Mouse (Mus musculus): ENCODE measurements at regions not wholly inside any gene's neighbourhood (a gene's known extent, or its start where the extent isn't known, plus 50 kb on each side); places are given as distances from the start of the nearest gene placed in this dataset.

DNA sequence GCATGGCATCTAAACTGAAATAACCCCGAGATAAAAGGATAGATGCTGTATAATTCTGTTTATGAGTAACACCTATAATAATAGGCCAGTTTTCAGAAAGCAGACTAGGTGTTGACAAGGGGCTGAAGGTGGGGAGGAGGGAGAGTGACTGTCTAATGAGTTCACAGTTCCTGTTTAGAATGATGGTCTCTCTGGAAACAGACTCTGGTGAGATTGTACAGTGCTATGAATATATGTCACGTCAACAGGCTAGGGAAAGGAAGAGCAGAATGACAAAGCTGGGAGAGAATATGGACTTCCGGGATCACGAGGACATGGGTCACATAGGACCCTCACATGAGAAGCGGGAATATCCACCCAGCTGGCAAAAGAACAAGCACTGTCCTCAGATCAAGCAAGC lies 85.9 kb downstream of the Rpl36a-ps1 start:
- no peaks in the 10 kb centered on the region for H3K79me2 ChIP-seq (ENCODE audit: control insufficient read depth, insufficient read depth)
- no peaks in the 10 kb centered on the region for H3K27me3 ChIP-seq (ENCODE audit: control insufficient read depth, insufficient read depth, insufficient read length)
- H3K4me3 ChIP-seq, result no peak overlapping the region
- H3K4me2 ChIP-seq (ENCODE audit: low read depth), result no peak overlapping the region
- H3ac ChIP-seq (ENCODE audit: control insufficient read depth, insufficient read length), result no peak overlapping the region
- no peaks in the 10 kb centered on the region for H3K36me3 ChIP-seq (ENCODE audit: control insufficient read depth, insufficient read depth)
- TF ChIP-seq TCF12 (IDR thresholded peaks at IDR 0.05; ENCODE audit: insufficient read depth, poor library complexity, severe bottlenecking), result no peak

DNA sequence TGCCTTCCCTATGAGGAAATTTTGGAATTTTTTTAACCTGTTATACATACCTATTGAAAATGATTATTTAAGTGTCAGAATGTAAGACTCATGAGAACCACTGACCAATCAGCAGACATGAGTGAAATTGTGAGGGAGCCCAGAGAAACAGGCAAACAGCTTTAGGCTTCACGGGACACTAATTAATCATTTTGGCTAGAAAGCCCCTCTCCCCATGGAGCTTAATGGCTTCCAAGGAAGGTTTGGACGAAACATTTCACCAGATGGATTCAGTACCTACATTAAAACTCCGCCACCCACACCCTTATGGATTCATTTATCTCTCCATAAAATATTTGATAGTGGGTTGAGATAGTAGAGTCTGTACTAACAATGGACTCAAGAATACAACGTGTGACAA lies 95.2 kb downstream of the Rpl36a-ps1 start:
- Histone ChIP-seq H3K79me2 (ENCODE audit: control insufficient read depth, insufficient read depth) (no peaks in the 10 kb centered on the region), H3K4me2 (ENCODE audit: low read depth) (no peak overlapping the region), H3K27me3 (ENCODE audit: control insufficient read depth, insufficient read depth, insufficient read length) (no peaks in the 10 kb centered on the region), H3K4me3 (no peak overlapping the region), H3K36me3 (ENCODE audit: control insufficient read depth, insufficient read depth) (no peaks in the 10 kb centered on the region), H3ac (ENCODE audit: control insufficient read depth, insufficient read length) (no peak overlapping the region)
- TF ChIP-seq CEBPB (IDR thresholded peaks at IDR 0.05; ENCODE audit: insufficient read depth, poor library complexity, severe bottlenecking), result no peak
- TF ChIP-seq REST (IDR thresholded peaks at IDR 0.05; ENCODE audit: insufficient read depth, insufficient read length), result no peak
- TF ChIP-seq USF1 (IDR thresholded peaks at IDR 0.05; ENCODE audit: low read depth), result no peak
- TF ChIP-seq MAX (IDR thresholded peaks at IDR 0.05; ENCODE audit: low read depth), result no peak
- no peak for TF ChIP-seq E2F4 (IDR thresholded peaks at IDR 0.05; ENCODE audit: insufficient read depth)
- no peak for TF ChIP-seq SRF (IDR thresholded peaks at IDR 0.05; ENCODE audit: control insufficient read depth, insufficient read length, low read depth)
- no peak for TF ChIP-seq POLR2AphosphoS2 (IDR thresholded peaks at IDR 0.05; ENCODE audit: insufficient read length, low read depth)
- no peak for TF ChIP-seq TCF3 (IDR thresholded peaks at IDR 0.05; ENCODE audit: insufficient read length, low read depth)
- TF ChIP-seq MYOG (IDR thresholded peaks at IDR 0.05; ENCODE audit: control insufficient read depth in 1 of 3, insufficient read depth in 1 of 3, insufficient read length in 2 of 3, low read depth in 2 of 3), result no peak
- no peak for TF ChIP-seq TCF12 (IDR thresholded peaks at IDR 0.05; ENCODE audit: insufficient read depth, poor library complexity, severe bottlenecking)

DNA sequence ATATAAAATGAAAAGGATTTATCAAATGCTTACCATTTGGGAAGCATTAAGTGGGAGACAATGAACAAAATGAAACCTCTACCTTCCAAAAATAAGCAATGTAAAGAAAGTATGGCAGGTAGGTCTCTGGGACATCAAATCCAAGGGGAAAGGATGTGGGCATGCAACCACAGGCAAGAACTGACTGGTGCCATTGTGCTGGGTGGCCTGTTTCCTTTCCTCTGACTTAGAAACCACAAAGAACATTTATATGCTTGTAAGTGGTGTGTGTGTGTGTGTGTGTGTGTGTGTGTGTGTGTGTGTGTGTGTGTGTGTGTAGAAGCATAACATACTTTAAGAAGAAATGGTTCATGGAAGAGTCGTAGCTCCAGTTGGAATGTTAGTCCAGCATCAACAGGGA lies 96.7 kb downstream of the Rpl36a-ps1 start:
- H3K36me3 ChIP-seq (ENCODE audit: control insufficient read depth, insufficient read depth), result no peaks in the 10 kb centered on the region
- no peak for TF ChIP-seq MAX (IDR thresholded peaks at IDR 0.05; ENCODE audit: low read depth)
- TF ChIP-seq MYOG (IDR thresholded peaks at IDR 0.05; ENCODE audit: control insufficient read depth in 1 of 3, insufficient read depth in 1 of 3, insufficient read length in 2 of 3, low read depth in 2 of 3), result no peak
- no peak for TF ChIP-seq POLR2A (IDR thresholded peaks at IDR 0.05; ENCODE audit: insufficient read length, low read depth)
- TF ChIP-seq TCF3 (IDR thresholded peaks at IDR 0.05; ENCODE audit: insufficient read length, low read depth), result no peak
- H3K79me2 ChIP-seq (ENCODE audit: control insufficient read depth, insufficient read depth), result no peaks in the 10 kb centered on the region
- H3K4me2 ChIP-seq (ENCODE audit: low read depth), result no peak overlapping the region
- no peaks in the 10 kb centered on the region for H3K27me3 ChIP-seq (ENCODE audit: control insufficient read depth, insufficient read depth, insufficient read length)
- H3ac ChIP-seq (ENCODE audit: control insufficient read depth, insufficient read length), result no peak overlapping the region
- no peak overlapping the region for H3K4me3 ChIP-seq

DNA sequence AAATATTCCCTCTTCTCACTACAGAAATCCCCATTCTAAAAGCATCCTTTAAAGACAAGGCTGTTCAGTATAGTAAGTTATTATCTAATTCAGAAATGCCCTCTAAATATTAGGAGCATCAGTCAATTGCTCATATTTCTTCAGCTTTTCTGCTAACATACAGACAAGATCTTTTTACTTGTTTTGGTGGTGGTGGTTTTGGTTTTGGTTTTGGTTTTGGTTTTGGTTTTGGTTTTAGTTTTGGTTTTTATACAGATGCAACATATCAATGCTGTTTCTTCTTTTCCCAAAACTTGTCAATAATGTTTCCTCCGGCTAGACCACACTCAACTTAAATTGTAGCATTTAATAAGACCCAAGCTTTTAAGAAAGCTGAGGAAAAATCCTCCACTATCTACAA lies 98.2 kb downstream of the Rpl36a-ps1 start:
- Histone ChIP-seq H3K4me2 (ENCODE audit: low read depth) (no peak overlapping the region), H3K36me3 (ENCODE audit: control insufficient read depth, insufficient read depth) (no peaks in the 10 kb centered on the region), H3K4me3 (no peak overlapping the region), H3K27me3 (ENCODE audit: control insufficient read depth, insufficient read depth, insufficient read length) (no peaks in the 10 kb centered on the region), H3ac (ENCODE audit: control insufficient read depth, insufficient read length) (no peak overlapping the region), H3K79me2 (ENCODE audit: control insufficient read depth, insufficient read depth) (no peaks in the 10 kb centered on the region)
- no peak for TF ChIP-seq CEBPB (IDR thresholded peaks at IDR 0.05; ENCODE audit: insufficient read depth, poor library complexity, severe bottlenecking)
- no peak for TF ChIP-seq SRF (IDR thresholded peaks at IDR 0.05; ENCODE audit: control insufficient read depth, insufficient read length, low read depth)
- TF ChIP-seq TCF3 (IDR thresholded peaks at IDR 0.05; ENCODE audit: insufficient read length, low read depth), result no peak
- TF ChIP-seq MYOD1 (IDR thresholded peaks at IDR 0.05; ENCODE audit: control insufficient read depth in 1 of 3, insufficient read length in 2 of 3, low read depth in 2 of 3), result no peak
- TF ChIP-seq POLR2A (IDR thresholded peaks at IDR 0.05; ENCODE audit: insufficient read length, low read depth), result no peak
- no peak for TF ChIP-seq USF1 (IDR thresholded peaks at IDR 0.05; ENCODE audit: low read depth)

GRCm38 (mm10) chr14:98892670-98893069 lies 101.4 kb downstream of the Rpl36a-ps1 start:
- H3K27me3 ChIP-seq (ENCODE audit: control insufficient read depth, insufficient read depth, insufficient read length), result no peaks in the 10 kb centered on the region
- no peak for TF ChIP-seq POLR2A (IDR thresholded peaks at IDR 0.05; ENCODE audit: insufficient read length, low read depth)
- TF ChIP-seq SRF (IDR thresholded peaks at IDR 0.05; ENCODE audit: control insufficient read depth, insufficient read length, low read depth), result no peak
- no peak for TF ChIP-seq USF1 (IDR thresholded peaks at IDR 0.05; ENCODE audit: low read depth)
- TF ChIP-seq TCF3 (IDR thresholded peaks at IDR 0.05; ENCODE audit: insufficient read length, low read depth), result no peak
- no peak for TF ChIP-seq E2F4 (IDR thresholded peaks at IDR 0.05; ENCODE audit: insufficient read depth)
- TF ChIP-seq MAX (IDR thresholded peaks at IDR 0.05; ENCODE audit: low read depth), result no peak
- TF ChIP-seq POLR2AphosphoS2 (IDR thresholded peaks at IDR 0.05; ENCODE audit: insufficient read length, low read depth), result no peak
- TF ChIP-seq MYOD1 (IDR thresholded peaks at IDR 0.05; ENCODE audit: control insufficient read depth in 1 of 3, insufficient read length in 2 of 3, low read depth in 2 of 3), result no peak
- TF ChIP-seq CEBPB (IDR thresholded peaks at IDR 0.05; ENCODE audit: insufficient read depth, poor library complexity, severe bottlenecking), result no peak
- no peak for TF ChIP-seq REST (IDR thresholded peaks at IDR 0.05; ENCODE audit: insufficient read depth, insufficient read length)
- TF ChIP-seq MYOG (IDR thresholded peaks at IDR 0.05; ENCODE audit: control insufficient read depth in 1 of 3, insufficient read depth in 1 of 3, insufficient read length in 2 of 3, low read depth in 2 of 3), result no peak
- no peak for TF ChIP-seq TCF12 (IDR thresholded peaks at IDR 0.05; ENCODE audit: insufficient read depth, poor library complexity, severe bottlenecking)
- H3K79me2 ChIP-seq (ENCODE audit: control insufficient read depth, insufficient read depth), result no peaks in the 10 kb centered on the region
- H3ac ChIP-seq (ENCODE audit: control insufficient read depth, insufficient read length), result no peak overlapping the region
- no peaks in the 10 kb centered on the region for H3K36me3 ChIP-seq (ENCODE audit: control insufficient read depth, insufficient read depth)
- no peak overlapping the region for H3K4me3 ChIP-seq
- no peak overlapping the region for H3K4me2 ChIP-seq (ENCODE audit: low read depth)

Data from myocyte (in vitro differentiated cells).